In the genomic region with DNA sequence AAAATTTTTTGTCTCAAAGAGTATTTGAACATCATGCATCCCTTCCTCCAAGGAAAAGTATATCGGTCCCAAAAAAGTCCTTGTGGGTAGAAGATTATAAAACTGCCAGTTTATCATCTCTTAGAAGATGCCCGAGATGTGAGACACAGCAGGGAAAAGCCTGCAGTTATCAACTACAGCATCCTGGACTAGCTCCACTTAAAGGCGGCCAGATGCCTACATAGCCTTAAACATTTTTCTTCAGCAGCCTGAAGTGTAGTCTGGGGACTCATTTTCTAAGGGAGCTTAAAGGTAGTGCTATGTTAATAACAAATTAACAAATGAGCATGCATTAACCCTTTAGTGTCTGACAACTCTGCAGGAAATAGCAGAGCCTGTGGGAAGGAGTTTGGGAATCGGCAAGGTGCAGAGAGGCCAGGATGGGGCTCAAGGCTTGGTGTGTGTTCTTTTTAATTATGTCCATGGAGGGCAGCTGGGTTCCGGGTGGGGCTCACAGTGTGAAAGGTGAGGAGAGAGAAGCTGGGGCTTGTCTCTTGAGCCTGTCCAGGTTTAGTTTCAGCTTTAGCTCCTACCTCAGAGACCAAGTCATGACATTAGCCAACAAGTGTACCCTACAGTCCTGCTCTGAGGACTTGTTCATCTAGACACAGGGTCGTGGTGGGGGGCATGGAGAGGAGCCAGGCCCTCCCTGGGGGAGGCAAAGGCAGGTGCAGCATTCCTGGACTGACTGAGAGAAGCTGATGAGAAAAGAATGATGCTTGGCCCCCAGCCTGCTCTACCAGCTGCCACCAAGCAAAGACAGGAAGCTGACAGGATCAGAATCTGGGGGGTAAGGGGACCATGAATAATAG, we compare ENCODE assay signal across 14 mouse cellular contexts.
"Had no signal": no experiment of that assay in that cellular context is flagged by ENCODE, and none has a peak within 500 bp of the region (broad histone marks: within the 10 kb centered on the region; RNA-seq: fewer than 3 reads in every experiment).

No protein-coding gene starts in this region.

- H3K4me1 ChIP-seq: kidney, embryonic 15.5 days; liver, embryonic 13.5 days; lung, embryonic 15.5 days had no signal

- DNase-seq: kidney, adult 18-20 months; kidney, postnatal 14 days; liver, embryonic 13.5 days; liver, postnatal 0 days; lung, postnatal 14 days; spleen, adult 18-20 months; thymus, adult 18-20 months; thymus, postnatal 25 days had no signal

- H3K27me3 ChIP-seq: kidney, embryonic 15.5 days; limb, embryonic 15.5 days; liver, embryonic 13.5 days; lung, embryonic 15.5 days; megakaryocyte, embryonic 14.5 days; midbrain, embryonic 12.5 days had no signal

- H3K27ac ChIP-seq: kidney, embryonic 15.5 days; limb, embryonic 15.5 days; liver, embryonic 13.5 days; lung, embryonic 15.5 days; macrophage; midbrain, embryonic 12.5 days had no signal

- H3K36me3 ChIP-seq: liver, embryonic 13.5 days; midbrain, embryonic 12.5 days had no signal

- H3K4me3 ChIP-seq: kidney, embryonic 15.5 days; limb, embryonic 15.5 days; liver, embryonic 13.5 days; lung, embryonic 15.5 days; megakaryocyte, embryonic 14.5 days; midbrain, embryonic 12.5 days had no signal

- H3K9ac ChIP-seq: kidney, embryonic 15.5 days; limb, embryonic 15.5 days; liver, embryonic 13.5 days; liver, postnatal 0 days; lung, embryonic 15.5 days; midbrain, embryonic 12.5 days had no signal

- ATAC-seq: liver, postnatal 0 days had no signal

- H3K4me2 ChIP-seq: kidney, embryonic 15.5 days; limb, embryonic 15.5 days; liver, embryonic 13.5 days; lung, embryonic 15.5 days; midbrain, embryonic 12.5 days had no signal

- H3K9me3 ChIP-seq: kidney, embryonic 15.5 days; limb, embryonic 15.5 days; liver, embryonic 13.5 days; lung, embryonic 15.5 days; megakaryocyte, embryonic 14.5 days; midbrain, embryonic 12.5 days had no signal
